Mouse (Mus musculus): ENCODE results near the gene Fhit. TPM values are rescaled to one million over a fixed set of nuclear protein-coding genes. Genes with fewer than 3 reads are reported as not detected.

Gene Fhit
- polyA plus RNA-seq, 1 experiment from 2014 or later, result 2.3 TPM

DNA sequence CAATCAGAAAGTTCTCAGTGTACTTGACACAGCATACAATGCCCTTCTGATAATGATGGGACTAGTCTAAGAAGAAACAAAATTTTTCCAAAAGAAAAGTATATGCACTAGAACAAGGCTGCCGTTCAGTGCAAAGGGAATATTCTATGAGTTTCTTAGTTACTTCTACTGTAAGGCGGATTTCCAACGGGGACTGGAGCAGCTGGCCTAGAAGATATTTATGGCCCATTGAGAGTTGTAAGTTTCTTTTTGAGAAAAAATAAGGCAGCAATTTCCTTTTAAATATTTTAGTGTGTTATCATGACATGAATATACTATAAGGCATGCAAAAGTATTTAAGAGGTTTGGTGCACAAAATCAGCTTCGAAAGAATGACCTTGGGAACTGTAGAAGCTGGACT, 1410.5 kb downstream of the Fhit start:
- Histone ChIP-seq H3K9ac (no peak overlapping the region), H3K9me3 (replicated peaks) (no peaks in the 10 kb centered on the region), H3K4me2 (no peak overlapping the region), H3K4me1 (replicated peaks) (no peaks in the 10 kb centered on the region), H3K36me3 (replicated peaks) (no peaks in the 10 kb centered on the region), H3K27me3 (no peaks in the 10 kb centered on the region), H3K27ac (replicated peaks) (no peak overlapping the region), H3K4me3 (replicated peaks) (no peak overlapping the region)
- ATAC-seq (ENCODE audit: insufficient read depth), result no peak
- 66% methylated on average over 4 of the region's 4 CpGs for WGBS (ENCODE audit: insufficient replicate concordance)

DNA sequence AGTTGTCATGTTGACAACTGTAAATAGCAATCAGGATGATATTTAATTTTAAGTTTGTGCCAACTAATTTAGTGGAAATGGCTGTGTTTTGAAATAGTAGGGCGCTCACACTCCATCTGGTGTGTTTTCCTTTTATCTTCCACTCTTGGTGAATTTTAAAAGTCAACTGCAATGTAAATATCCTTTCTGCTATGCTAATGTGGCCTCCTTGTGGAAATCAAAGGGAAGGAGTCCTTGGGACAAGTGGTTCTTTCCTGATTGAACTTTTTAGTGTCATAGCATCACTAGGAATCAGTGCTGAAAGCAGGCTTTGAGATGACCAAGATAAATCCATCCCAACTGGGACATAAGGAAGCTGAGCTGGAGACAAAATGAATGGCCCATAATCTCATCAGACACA, 1413.1 kb downstream of the Fhit start:
- Histone ChIP-seq H3K9ac (no peak overlapping the region), H3K27ac (replicated peaks) (no peak overlapping the region), H3K4me3 (replicated peaks) (no peak overlapping the region), H3K36me3 (replicated peaks) (no peaks in the 10 kb centered on the region), H3K27me3 (no peaks in the 10 kb centered on the region), H3K4me2 (no peak overlapping the region), H3K9me3 (replicated peaks) (no peaks in the 10 kb centered on the region), H3K4me1 (replicated peaks) (no peaks in the 10 kb centered on the region)
- ATAC-seq (ENCODE audit: insufficient read depth), result no peak
- 56% methylated on average over 1 of the region's 1 CpGs for WGBS (ENCODE audit: insufficient replicate concordance)

DNA sequence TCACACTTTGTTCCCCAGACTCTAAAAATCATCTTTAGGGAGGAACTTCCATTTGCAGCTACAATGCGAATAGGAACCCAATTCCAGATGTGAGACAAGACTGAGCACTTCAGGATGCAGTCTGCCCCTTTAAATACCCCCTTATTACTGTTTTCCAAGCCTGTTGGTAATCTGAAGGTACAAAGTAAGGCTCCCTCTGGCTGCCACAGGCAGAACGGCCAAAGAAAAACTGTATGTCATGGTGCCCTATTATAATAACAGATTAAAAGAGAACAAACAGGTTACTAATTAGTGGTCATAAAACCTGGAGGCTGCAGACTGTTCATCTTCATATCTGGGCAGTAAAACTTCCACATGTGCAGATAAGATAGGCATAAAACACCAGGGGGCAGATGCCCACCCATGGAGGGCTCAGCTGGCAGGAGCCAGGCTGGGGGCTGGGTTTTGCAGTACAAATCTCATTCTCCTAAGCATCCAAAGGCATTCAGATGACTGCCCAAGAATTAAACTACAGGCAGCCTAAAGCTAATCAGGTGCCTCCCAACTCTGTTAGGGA, 1439.8 kb downstream of the Fhit start:
- Histone ChIP-seq H3K27ac (replicated peaks) (no peak overlapping the region), H3K36me3 (replicated peaks) (no peaks in the 10 kb centered on the region), H3K4me3 (replicated peaks) (no peak overlapping the region), H3K4me1 (replicated peaks) (no peaks in the 10 kb centered on the region), H3K4me2 (no peak overlapping the region), H3K9ac (no peak overlapping the region), H3K9me3 (replicated peaks) (no peaks in the 10 kb centered on the region), H3K27me3 (no peaks in the 10 kb centered on the region)
- ATAC-seq (ENCODE audit: insufficient read depth), result no peak
- 55% methylated on average over 2 of the region's 2 CpGs for WGBS (ENCODE audit: insufficient replicate concordance)

DNA sequence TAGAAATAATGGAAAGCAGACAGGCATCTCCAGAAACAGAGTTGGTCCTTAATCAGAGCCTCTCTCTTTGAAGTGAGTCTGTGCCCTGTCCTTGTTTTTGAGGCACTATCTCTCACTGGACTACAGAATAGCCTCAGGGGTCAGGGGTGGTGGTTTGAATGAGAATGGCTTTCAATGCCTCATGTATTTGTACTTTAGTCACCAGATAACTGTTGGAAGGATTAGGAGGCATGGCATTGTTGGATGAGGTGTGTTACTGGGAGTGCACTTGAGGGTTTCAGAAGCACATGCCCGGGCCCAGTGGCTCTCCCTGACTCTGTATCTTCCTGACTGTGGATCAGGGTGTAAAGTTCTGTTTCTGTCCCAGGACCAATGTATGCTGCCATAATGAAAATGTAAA, 1463.2 kb downstream of the Fhit start:
- no peak for ATAC-seq (ENCODE audit: insufficient read depth)
- H3K4me3 ChIP-seq (replicated peaks), result no peak overlapping the region
- H3K27ac ChIP-seq (replicated peaks), result no peak overlapping the region
- no peaks in the 10 kb centered on the region for H3K4me1 ChIP-seq (replicated peaks)
- H3K9me3 ChIP-seq (replicated peaks), result no peaks in the 10 kb centered on the region
- H3K9ac ChIP-seq, result no peak overlapping the region
- H3K27me3 ChIP-seq, result no peaks in the 10 kb centered on the region
- 50% methylated on average over 1 of the region's 1 CpGs for WGBS (ENCODE audit: insufficient replicate concordance)
- H3K4me2 ChIP-seq, result no peak overlapping the region
- no peaks in the 10 kb centered on the region for H3K36me3 ChIP-seq (replicated peaks)

DNA sequence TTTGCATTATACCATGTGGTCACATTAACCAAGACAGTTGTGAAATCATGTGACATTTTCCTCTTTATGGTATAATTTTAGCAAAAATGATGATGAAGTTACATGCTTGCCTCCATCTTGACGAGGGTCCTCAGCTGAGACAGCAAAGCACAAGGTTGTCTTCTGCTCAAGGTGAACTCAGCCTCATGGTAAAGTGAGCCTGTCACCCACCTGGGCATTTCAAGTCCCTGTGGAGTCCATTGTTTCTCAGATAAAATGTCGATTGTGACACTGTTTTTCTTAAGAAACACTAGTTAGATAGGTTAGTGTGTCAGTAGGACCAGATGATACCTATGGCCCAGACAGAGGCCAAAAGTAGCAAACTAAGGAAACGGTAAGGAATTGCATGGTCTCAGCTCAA, 1464.7 kb downstream of the Fhit start:
- Histone ChIP-seq H3K4me3 (replicated peaks) (no peak overlapping the region), H3K4me1 (replicated peaks) (no peaks in the 10 kb centered on the region), H3K9me3 (replicated peaks) (no peaks in the 10 kb centered on the region), H3K36me3 (replicated peaks) (no peaks in the 10 kb centered on the region), H3K27ac (replicated peaks) (no peak overlapping the region), H3K9ac (no peak overlapping the region), H3K4me2 (no peak overlapping the region), H3K27me3 (no peaks in the 10 kb centered on the region)
- 49% methylated on average over 3 of the region's 3 CpGs for WGBS (ENCODE audit: insufficient replicate concordance)
- ATAC-seq (ENCODE audit: insufficient read depth), result no peak

DNA sequence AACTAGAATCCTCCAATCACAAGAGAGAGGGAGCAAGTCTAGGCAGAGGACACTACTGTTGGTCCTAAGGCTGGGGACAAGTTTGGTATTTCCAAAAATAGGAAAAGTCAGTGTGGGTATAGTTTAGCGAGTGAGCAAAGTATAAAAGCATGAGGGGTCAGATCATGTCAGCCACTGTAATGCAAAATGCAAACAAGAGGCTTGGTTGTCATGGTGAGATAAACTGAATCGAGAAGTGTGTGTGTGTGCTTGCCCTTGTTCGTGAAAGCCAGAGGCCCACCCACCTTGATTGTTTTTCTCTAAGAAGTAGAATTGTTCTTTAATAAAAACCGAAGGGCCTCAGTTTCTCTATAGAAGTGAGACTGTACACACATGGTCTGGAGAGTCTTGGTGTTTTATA, 1465.8 kb downstream of the Fhit start:
- Histone ChIP-seq H3K4me2 (no peak overlapping the region), H3K4me3 (replicated peaks) (no peak overlapping the region), H3K4me1 (replicated peaks) (no peaks in the 10 kb centered on the region), H3K9ac (no peak overlapping the region), H3K27ac (replicated peaks) (no peak overlapping the region), H3K27me3 (no peaks in the 10 kb centered on the region), H3K9me3 (replicated peaks) (no peaks in the 10 kb centered on the region), H3K36me3 (replicated peaks) (no peaks in the 10 kb centered on the region)
- ATAC-seq (ENCODE audit: insufficient read depth), result no peak
- WGBS (ENCODE audit: insufficient replicate concordance), result 46% methylated on average over 4 of the region's 4 CpGs

DNA sequence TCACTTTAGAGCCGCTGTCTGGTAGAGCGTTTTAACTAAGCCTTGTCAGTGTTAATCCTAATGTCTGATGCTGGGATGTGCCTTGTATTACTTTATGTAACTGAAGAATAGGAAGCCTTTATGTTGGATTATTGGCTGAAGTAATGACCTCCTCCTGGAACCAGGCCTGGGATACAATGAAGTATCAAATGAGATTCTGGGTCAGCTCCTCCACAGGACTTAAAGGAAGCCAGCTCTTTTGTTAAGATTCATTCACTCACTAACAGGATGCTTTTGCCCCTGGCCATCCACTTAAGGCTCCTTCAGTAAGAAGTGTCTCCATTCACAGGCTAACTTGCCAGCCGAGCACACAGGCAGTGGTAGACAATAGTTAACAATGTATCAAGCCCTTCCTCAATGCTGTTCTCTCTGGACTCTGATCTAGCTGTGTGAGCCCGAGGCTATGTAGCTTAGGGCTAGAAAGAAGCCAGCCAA, 1466.6 kb downstream of the Fhit start:
- Histone ChIP-seq H3K9me3 (replicated peaks) (no peaks in the 10 kb centered on the region), H3K9ac (no peak overlapping the region), H3K4me3 (replicated peaks) (no peak overlapping the region), H3K4me1 (replicated peaks) (no peaks in the 10 kb centered on the region), H3K36me3 (replicated peaks) (no peaks in the 10 kb centered on the region), H3K4me2 (no peak overlapping the region), H3K27me3 (no peaks in the 10 kb centered on the region), H3K27ac (replicated peaks) (no peak overlapping the region)
- no peak for ATAC-seq (ENCODE audit: insufficient read depth)
- WGBS (ENCODE audit: insufficient replicate concordance), result 66% methylated on average over 4 of the region's 4 CpGs

- no peak overlapping the region for H3K9ac ChIP-seq
- H3K4me2 ChIP-seq, result no peak overlapping the region
- no peak overlapping the region for H3K4me3 ChIP-seq (replicated peaks)
- H3K4me1 ChIP-seq (replicated peaks), result no peaks in the 10 kb centered on the region
- no peaks in the 10 kb centered on the region for H3K36me3 ChIP-seq (replicated peaks)
- no peak for ATAC-seq (ENCODE audit: insufficient read depth)
- no peaks in the 10 kb centered on the region for H3K9me3 ChIP-seq (replicated peaks)
- no peak overlapping the region for H3K27ac ChIP-seq (replicated peaks)
- WGBS (ENCODE audit: insufficient replicate concordance), result 75% methylated on average over 2 of the region's 2 CpGs
- H3K27me3 ChIP-seq, result no peaks in the 10 kb centered on the region
Measured at GRCm38 (mm10) chr14:9688664-9689257, 1473.1 kb downstream of the Fhit start.

DNA sequence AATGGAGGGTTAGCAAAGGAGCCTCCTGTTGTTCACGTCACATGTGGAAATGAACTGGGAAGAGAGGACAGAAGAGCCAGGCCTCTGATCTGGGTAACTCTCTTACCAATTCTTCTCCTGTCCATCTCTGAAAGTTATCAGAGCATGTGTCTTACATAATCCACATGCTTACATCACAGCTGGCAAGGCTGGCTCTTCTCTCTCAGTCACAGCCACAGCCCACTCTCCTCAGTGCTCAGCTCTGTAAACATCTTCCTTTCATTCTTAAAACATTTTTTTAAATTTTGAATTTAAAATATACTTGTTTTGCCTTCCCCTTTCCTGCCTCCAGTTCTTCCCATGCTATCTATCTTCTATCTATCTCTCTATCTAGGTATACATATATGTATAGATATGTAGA, 1477.5 kb downstream of the Fhit start:
- Histone ChIP-seq H3K36me3 (replicated peaks) (no peaks in the 10 kb centered on the region), H3K4me1 (replicated peaks) (no peaks in the 10 kb centered on the region), H3K27ac (replicated peaks) (no peak overlapping the region), H3K27me3 (no peaks in the 10 kb centered on the region), H3K9me3 (replicated peaks) (no peaks in the 10 kb centered on the region), H3K9ac (no peak overlapping the region), H3K4me3 (replicated peaks) (no peak overlapping the region), H3K4me2 (no peak overlapping the region)
- WGBS (ENCODE audit: insufficient replicate concordance), result 63% methylated on average over 1 of the region's 1 CpGs
- no peak for ATAC-seq (ENCODE audit: insufficient read depth)

GRCm38 (mm10) chr14:9672728-9673127, 1489.1 kb downstream of the Fhit start:
- ATAC-seq (ENCODE audit: insufficient read depth), result no peak
- no peaks in the 10 kb centered on the region for H3K36me3 ChIP-seq (replicated peaks)
- H3K27me3 ChIP-seq, result no peaks in the 10 kb centered on the region
- H3K27ac ChIP-seq (replicated peaks), result no peak overlapping the region
- no peaks in the 10 kb centered on the region for H3K9me3 ChIP-seq (replicated peaks)
- 38% methylated on average over 1 of the region's 1 CpGs for WGBS (ENCODE audit: insufficient replicate concordance)
- no peak overlapping the region for H3K4me2 ChIP-seq
- H3K4me3 ChIP-seq (replicated peaks), result no peak overlapping the region
- H3K9ac ChIP-seq, result no peak overlapping the region
- H3K4me1 ChIP-seq (replicated peaks), result no peaks in the 10 kb centered on the region

- H3K4me3 ChIP-seq (replicated peaks), result no peak overlapping the region
- no peak for ATAC-seq (ENCODE audit: insufficient read depth)
- no peaks in the 10 kb centered on the region for H3K4me1 ChIP-seq (replicated peaks)
- no peak overlapping the region for H3K27ac ChIP-seq (replicated peaks)
- 47% methylated on average over 3 of the region's 3 CpGs for WGBS (ENCODE audit: insufficient replicate concordance)
- H3K9me3 ChIP-seq (replicated peaks), result no peaks in the 10 kb centered on the region
- no peak overlapping the region for H3K9ac ChIP-seq
- no peaks in the 10 kb centered on the region for H3K36me3 ChIP-seq (replicated peaks)
- H3K4me2 ChIP-seq, result no peak overlapping the region
- H3K27me3 ChIP-seq, result no peaks in the 10 kb centered on the region
Measured at GRCm38 (mm10) chr14:9671776-9672175, 1490.1 kb downstream of the Fhit start.

GRCm38 (mm10) chr14:9669766-9670165, 1492.1 kb downstream of the Fhit start:
- 49% methylated on average over 1 of the region's 1 CpGs for WGBS (ENCODE audit: insufficient replicate concordance)
- Histone ChIP-seq H3K27ac (replicated peaks) (no peak overlapping the region), H3K36me3 (replicated peaks) (no peaks in the 10 kb centered on the region), H3K9ac (no peak overlapping the region), H3K27me3 (no peaks in the 10 kb centered on the region), H3K9me3 (replicated peaks) (no peaks in the 10 kb centered on the region), H3K4me2 (no peak overlapping the region), H3K4me3 (replicated peaks) (no peak overlapping the region), H3K4me1 (replicated peaks) (no peaks in the 10 kb centered on the region)
- no peak for ATAC-seq (ENCODE audit: insufficient read depth)
